11 mouse cellular contexts compared by ENCODE assay signal in genomic region chr4:47128515-47128914, GRCm38 (mm10). TPM values are rescaled to one million over a fixed set of nuclear protein-coding genes. Genes with fewer than 3 reads are reported as not detected.
DNase-seq lines count a peak whose midpoint lies in the region; ATAC-seq and TF ChIP-seq lines count a peak whose summit lies in the region.
"Had no signal": no experiment of that assay in that cellular context is flagged by ENCODE, and none has a peak within 500 bp of the region (broad histone marks: within the 10 kb centered on the region; RNA-seq: fewer than 3 reads in every experiment).

No protein-coding gene starts in this region.

- no peak for TF ChIP-seq CTCF in thymus, adult 2 months (IDR thresholded peaks at IDR 0.05; ENCODE audit: borderline replicate concordance, control insufficient read depth, extremely low read depth, insufficient read depth, low read length, poor library complexity)

- no peak overlapping the region for H3K27ac ChIP-seq in thymus, adult 2 months (ENCODE audit: control insufficient read depth, insufficient read depth, low read length)
- no peak overlapping the region for H3K27ac ChIP-seq in midbrain, embryonic 16.5 days (ENCODE audit: low read length)
- H3K27ac ChIP-seq: hindbrain, embryonic 14.5 days had no signal

- peak; percentile 38 for DNase-seq in gastrocnemius, postnatal 14 days
- no peak for DNase-seq in gastrocnemius, postnatal 36 days
- peak; percentile 12 for DNase-seq in thymus, postnatal 4 days
- DNase-seq in thymus, adult 2 months: no peak
- peak; percentile 41 to 64 for DNase-seq in kidney, postnatal 36 days
- DNase-seq in cerebellum, postnatal 36 days: no peak

- H3K9me3 ChIP-seq in midbrain, embryonic 16.5 days (replicated peaks; ENCODE audit: control insufficient read depth, low read length, poor library complexity, severe bottlenecking): no peaks in the 10 kb centered on the region
- H3K9me3 ChIP-seq: megakaryocyte, embryonic 14.5 days had no signal

- no peak for TF ChIP-seq POLR2A in thymus, adult 2 months (IDR thresholded peaks at IDR 0.05; ENCODE audit: control insufficient read depth, extremely low read depth, insufficient read depth, low read length, poor library complexity)

- H3K9ac ChIP-seq in midbrain, embryonic 16.5 days (ENCODE audit: low read depth, low read length): no peak overlapping the region
- H3K9ac ChIP-seq: hindbrain, embryonic 14.5 days had no signal

- WGBS in thymus, adult 2 months: 85% methylated on average over 7 of the region's 7 CpGs
- WGBS in midbrain, embryonic 16.5 days: 83% methylated on average over 7 of the region's 7 CpGs

- no peak overlapping the region for H3K4me2 ChIP-seq in midbrain, embryonic 16.5 days (ENCODE audit: low read length)
- H3K4me2 ChIP-seq: hindbrain, embryonic 14.5 days had no signal

- no peaks in the 10 kb centered on the region for H3K4me1 ChIP-seq in thymus, adult 2 months (replicated peaks; ENCODE audit: control insufficient read depth, insufficient read depth, low read length)
- no peaks in the 10 kb centered on the region for H3K4me1 ChIP-seq in midbrain, embryonic 16.5 days (ENCODE audit: control insufficient read depth, insufficient read depth, low read length)

- H3K27me3 ChIP-seq in thymus, adult 2 months (ENCODE audit: control insufficient read depth, insufficient read depth, low read length): no peaks in the 10 kb centered on the region
- no peaks in the 10 kb centered on the region for H3K27me3 ChIP-seq in midbrain, embryonic 16.5 days (ENCODE audit: control insufficient read depth, insufficient read depth, low read depth, low read length)
- H3K27me3 ChIP-seq: Patski had no signal

- ATAC-seq in megakaryocyte progenitor cell, adult 5-6 weeks (replicated peaks; ENCODE audit: poor library complexity): no peak
- no peak for ATAC-seq in midbrain, embryonic 16.5 days
- ATAC-seq: Patski had no signal

- intact Hi-C loops in gastrocnemius, postnatal 14 days (cut with DNase I; ENCODE audit: low total_unique reads): no loop called here
- intact Hi-C loops in gastrocnemius, postnatal 36 days (cut with DNase I): loop anchor here (1.0 to 5.0 kb wide), 2 partner anchors 79 to 128 kb away; partner anchors contain the start of gene Col15a1

- H3K4me3 ChIP-seq in thymus, adult 2 months (ENCODE audit: control insufficient read depth, insufficient read depth, low read length): no peak overlapping the region
- no peak overlapping the region for H3K4me3 ChIP-seq in midbrain, embryonic 16.5 days (ENCODE audit: low read depth, low read length)
- H3K4me3 ChIP-seq: megakaryocyte, embryonic 14.5 days had no signal

- H3K36me3 ChIP-seq in thymus, adult 2 months (ENCODE audit: control insufficient read depth, insufficient read depth, low read length): no peaks in the 10 kb centered on the region
- H3K36me3 ChIP-seq in midbrain, embryonic 16.5 days (ENCODE audit: control insufficient read depth, insufficient read depth, low read length): no peaks in the 10 kb centered on the region

RNA-seq across cellular contexts. Expression of gene Galnt12, which starts 36.8 kb away (rescaled TPM):
- under 1 TPM; 0.29 to 0.35 TPM for total RNA-seq in gastrocnemius, postnatal 14 days (2021)
- total RNA-seq in gastrocnemius, postnatal 36 days (2021): not detected
- polyA plus RNA-seq in thymus, adult 2 months (2012; rRNA removed): 34.9 and 39.6 TPM in 2 replicates
- 0.64 and 1.0 TPM in 2 replicates for total RNA-seq in megakaryocyte progenitor cell, adult 5-6 weeks (2015)
- total RNA-seq in megakaryocyte progenitor cell, adult 5-6 weeks (2017): 1.7 and 1.9 TPM in 2 replicates
- 1.7 and 1.8 TPM in 2 replicates for polyA plus RNA-seq in midbrain, embryonic 16.5 days (2015; fragmentation: Nextera tagmentation; extraction: Ambion mirVana)

Comparison
In these comparisons a context has a peak if more than half of its experiments do, and no peak if none do; other contexts are left out.
1. DNase-seq: peak in gastrocnemius, postnatal 14 days (single experiment), thymus, postnatal 4 days (single experiment) and kidney, postnatal 36 days (2 of 2); none in gastrocnemius, postnatal 36 days (0 of 2), thymus, adult 2 months (single experiment) and cerebellum, postnatal 36 days (0 of 2).